Mouse (Mus musculus) cerebellum, postnatal 14 days (tissue): ENCODE data around the gene Olfr1048.
"Not testable (repeated sequence)": the region's sequence is repeated elsewhere in the genome, so short reads cannot be mapped to it uniquely, and the experiment has no call there.

ENCODE experiments used
- DNase-seq, 2 experiments: peaks; one replicate each; pipeline ENCODE4 v3.0.0; 2021; ENCODE audit warnings: mixed read lengths in 2 of 2

Gene Olfr1048

DNA sequence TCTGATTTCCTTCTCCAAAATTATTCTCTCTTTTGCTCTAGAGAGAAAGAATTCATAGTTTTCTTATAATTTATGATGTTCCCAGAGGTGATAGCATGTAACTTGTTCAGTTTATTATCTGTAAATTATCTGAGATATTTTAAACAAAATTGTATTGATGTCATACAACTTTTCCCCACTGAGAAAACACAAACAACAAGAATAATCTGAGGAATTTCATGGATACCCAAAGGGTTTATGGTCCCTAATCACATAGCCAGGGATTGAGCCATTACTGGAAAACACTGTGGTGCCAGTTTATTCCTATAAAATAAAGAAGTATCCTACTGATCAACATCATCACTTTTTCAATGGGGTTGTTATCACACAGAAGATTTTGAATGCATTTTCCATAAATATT lies at the start of gene Olfr1048:
TSS of gene Olfr1048 (minus strand) at position 101 of the 400 bp plus-strand sequence.
- no peak for DNase-seq

DNA sequence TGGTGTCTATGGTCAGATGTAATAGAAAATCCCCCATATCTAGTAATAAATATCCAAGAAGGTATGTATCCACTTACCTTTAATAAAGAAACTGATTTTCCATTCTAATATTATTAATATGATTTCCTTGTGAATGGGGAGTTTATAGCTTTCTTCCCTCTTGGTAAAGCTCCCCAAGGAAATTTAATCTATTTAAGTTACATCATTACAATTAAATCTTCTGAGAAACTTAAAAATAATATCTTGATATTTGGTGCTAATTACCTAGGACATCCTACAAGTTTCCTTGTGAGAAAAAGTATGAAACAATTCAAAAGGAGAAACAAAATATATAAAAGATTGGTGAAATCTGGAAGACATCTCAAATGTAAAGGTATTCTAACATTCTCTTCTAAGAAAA lies 38.9 kb upstream of the Olfr1048 start, which contains the start of gene Olfr1051:
TSS of gene Olfr1051 (minus strand) at position 101 of the 400 bp plus-strand sequence.
- not testable (repeated sequence) for DNase-seq

DNA sequence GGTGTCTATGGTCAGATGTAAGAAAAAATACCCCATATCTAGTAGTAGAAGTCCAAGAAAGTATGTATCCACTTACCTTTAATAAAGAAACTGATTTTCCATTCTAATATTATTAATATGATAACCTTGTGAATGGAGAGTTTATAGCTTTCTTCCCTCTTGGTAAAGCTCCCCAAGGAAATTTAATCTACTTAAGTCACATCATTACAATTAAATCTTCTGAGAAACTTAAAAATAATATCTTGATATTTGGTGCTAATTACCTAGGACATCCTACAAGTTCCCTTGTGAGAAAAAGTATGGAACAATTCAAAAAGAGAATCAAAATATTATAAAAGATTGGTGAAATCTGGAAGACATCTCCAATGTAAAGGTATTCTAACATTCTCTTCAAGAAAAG lies 18.1 kb upstream of the Olfr1048 start, which contains the start of gene Olfr1049:
TSS of gene Olfr1049 (minus strand) at position 101 of the 400 bp plus-strand sequence.
- DNase-seq: not testable (repeated sequence)

DNA sequence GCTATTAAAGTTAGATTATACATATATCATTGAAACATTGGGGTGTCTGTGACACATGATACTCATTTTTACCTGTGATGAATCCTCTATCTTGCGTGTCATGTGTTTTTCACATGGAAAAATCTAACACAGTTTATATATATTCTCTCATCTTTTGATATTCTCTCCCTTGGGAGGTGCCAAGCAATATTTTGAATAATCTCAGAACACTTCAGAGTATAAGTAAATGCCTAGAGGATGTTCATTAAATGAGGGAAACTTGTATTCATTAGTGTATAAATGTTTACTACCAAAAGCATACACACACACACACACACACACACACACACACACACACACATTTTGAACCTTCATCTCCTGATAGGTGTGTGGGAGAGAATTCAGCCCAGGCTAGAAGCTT lies 8.8 kb downstream of the Olfr1048 start, which contains the start of gene Olfr1047:
TSS of gene Olfr1047 (minus strand) at position 101 of the 400 bp plus-strand sequence.
- no peak for DNase-seq

DNA sequence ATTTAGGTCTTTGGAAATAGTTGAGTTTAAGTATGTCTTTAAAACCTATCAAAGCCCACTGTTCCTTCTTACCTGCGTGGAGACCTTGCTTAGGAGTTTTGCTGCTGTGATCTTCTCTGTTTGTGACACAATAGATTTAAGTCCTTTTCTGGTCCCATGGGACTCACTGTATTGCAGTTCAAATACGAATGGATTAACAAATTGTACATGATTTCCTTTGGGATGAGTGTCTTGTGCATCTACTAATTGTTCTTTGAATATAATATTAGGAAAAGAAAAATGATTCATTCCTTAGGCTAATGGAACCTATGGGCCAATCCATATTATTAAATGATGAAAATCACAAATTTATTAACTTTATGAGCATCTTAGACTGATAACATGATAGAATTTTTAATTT lies 20.9 kb downstream of the Olfr1048 start, which contains the start of gene Olfr1046:
TSS of gene Olfr1046 (minus strand) at position 101 of the 400 bp plus-strand sequence.
- DNase-seq: no peak

DNA sequence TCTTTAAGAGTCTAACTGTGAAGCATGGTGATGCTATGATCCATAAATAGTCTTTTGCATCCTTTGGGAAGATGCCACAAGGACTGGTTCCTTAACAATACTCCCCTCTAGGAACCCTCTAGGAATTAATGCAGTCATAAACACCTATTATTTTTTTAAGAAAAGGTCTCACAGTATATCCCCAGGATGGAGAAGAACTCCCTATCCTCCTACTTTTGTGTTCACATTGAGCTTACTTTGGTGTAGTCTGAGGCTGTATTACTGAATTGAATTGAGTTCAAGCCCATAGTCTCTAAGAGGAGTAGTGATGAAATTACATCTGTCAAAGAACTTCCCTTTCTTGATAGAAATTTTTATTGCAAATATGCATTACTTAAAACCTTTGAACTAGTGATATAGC lies 37.2 kb downstream of the Olfr1048 start, which contains the start of gene Olfr1045:
TSS of gene Olfr1045 (minus strand) at position 101 of the 400 bp plus-strand sequence.
- DNase-seq: no peak

DNA sequence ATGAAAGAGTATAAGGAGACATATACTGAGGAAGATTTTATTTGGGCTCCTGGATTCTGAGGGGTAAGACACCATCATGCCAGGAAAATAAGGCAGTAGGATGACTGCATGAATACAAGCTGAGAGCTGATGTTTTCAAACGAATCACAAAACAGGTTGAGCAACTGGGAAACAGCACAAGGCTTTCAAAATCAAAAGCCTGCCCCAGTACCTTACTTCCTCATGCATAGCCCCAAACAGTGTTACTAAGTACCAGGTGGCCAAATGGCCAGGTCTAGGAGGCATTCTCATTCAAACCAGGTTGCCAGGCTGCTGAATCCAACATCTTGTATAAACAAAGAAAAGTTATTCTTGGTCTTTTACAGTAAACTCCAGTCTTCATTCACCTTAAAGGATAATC lies 44.2 kb downstream of the Olfr1048 start:
- DNase-seq: no peak

DNA sequence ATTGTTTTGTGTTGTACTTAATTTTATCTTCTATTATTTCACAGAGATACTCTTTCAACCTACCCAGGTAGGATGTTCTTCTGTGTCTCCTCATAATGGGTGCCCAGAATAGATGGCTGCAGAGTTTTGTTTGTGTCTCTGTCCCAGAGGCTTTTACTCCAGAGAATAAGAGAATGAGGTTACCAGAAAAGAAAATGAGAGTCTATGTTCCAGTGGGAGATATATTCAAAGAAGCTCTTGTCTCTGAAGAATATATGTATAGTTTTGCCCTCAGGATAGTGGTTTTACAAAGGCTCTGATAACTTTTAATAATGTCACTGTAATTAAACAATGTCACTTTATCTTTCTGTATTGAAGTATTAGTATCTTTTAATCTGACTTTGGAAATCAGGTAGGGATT lies 54.5 kb downstream of the Olfr1048 start, which contains the start of gene Olfr52:
TSS of gene Olfr52 (minus strand) at position 101 of the 400 bp plus-strand sequence.
- no peak for DNase-seq
